Mouse (Mus musculus) monocyte, adult 5-6 weeks (primary cell): ENCODE data around the gene Ccnt1. TPM values are rescaled to one million over a fixed set of nuclear protein-coding genes. Genes with fewer than 3 reads are reported as not detected.
"Not testable (repeated sequence)": the region's sequence is repeated elsewhere in the genome, so short reads cannot be mapped to it uniquely, and the experiment has no call there.

ENCODE experiments used
- ATAC-seq: fragments of 153-309, 156-312 bp; replicated peaks from 2 replicates; pipeline ENCODE4 v1.8.0; 2017; ENCODE audit warnings: mild to moderate bottlenecking; ENCODE audit not compliant: low TSS enrichment, insufficient number of reproducible peaks, severe bottlenecking, poor library complexity, low FRiP score
- total RNA-seq: library from RNA; stranded (forward); fragments of 200-1000, 200-491, 200-594 nt; gene quantifications from 3 replicates; pipeline ENCODE4 v1.2.3, GENCODE M21; 2017

The Ccnt1 gene
- total RNA-seq, 1 experiment from 2014 or later, result 124 TPM

GRCm38 (mm10) chr15:98517380-98518355 lies 53.1 kb downstream of the Ccnt1 start:
- ATAC-seq, result peak; percentile 59

- ATAC-seq, result not testable (repeated sequence)
Observed at GRCm38 (mm10) chr15:98514845-98515244, 55.9 kb downstream of the Ccnt1 start.

GRCm38 (mm10) chr15:98514146-98514545 lies 56.6 kb downstream of the Ccnt1 start:
- ATAC-seq, result no peak

GRCm38 (mm10) chr15:98513676-98514075 lies 57.0 kb downstream of the Ccnt1 start:
- ATAC-seq, result not testable (repeated sequence)

- ATAC-seq, result peak; percentile 47
Observed at GRCm38 (mm10) chr15:98512799-98513321, 57.9 kb downstream of the Ccnt1 start.

DNA sequence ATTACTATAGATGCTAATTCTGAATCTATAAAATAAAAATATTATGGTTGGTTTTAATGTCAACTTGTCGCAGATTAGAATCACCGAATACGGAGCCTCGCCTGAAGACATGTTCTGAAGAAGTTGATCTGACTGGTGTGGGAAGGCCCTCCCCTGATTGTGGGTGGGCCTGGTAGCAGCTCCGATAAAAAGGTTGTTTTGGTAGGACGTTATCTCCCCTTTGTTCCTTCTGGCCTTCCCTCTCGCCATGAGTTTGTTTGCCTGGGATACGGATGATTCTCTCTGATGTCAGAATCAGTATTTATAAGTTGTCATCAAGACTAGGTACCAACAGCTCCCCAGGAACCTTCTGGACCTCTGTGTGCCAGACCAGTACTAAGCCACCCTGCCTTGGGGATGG lies 58.5 kb downstream of the Ccnt1 start:
- ATAC-seq, result no peak

DNA sequence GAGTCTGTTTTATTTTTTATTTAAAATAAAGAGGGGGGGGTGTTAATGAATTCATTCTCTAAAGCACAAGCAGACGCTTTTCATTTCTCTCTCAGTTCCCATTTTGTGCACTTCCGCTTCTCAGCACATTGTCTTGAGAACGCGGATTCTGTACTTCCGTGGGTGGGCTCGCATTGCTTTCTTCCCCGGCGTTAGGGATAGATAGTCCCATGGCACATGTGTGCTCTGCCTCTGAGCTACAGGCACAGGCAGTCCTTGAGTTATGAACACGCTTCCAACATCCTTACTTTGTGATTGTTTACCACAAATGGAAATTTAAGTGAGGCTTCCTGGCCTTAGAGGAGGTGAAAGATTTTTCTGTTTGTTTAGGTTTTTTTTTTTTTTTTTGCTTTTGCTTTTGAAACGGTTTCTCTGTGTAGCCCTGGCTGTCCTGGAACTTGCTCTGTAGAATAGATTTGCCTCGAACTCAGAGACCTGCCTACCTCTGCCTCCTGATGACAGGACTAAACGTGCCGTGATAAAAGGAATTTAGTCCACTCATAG lies 59.3 kb downstream of the Ccnt1 start:
- 0 out of 2 replicates have a peak, but pooled peaks have one; percentile 24 for ATAC-seq

DNA sequence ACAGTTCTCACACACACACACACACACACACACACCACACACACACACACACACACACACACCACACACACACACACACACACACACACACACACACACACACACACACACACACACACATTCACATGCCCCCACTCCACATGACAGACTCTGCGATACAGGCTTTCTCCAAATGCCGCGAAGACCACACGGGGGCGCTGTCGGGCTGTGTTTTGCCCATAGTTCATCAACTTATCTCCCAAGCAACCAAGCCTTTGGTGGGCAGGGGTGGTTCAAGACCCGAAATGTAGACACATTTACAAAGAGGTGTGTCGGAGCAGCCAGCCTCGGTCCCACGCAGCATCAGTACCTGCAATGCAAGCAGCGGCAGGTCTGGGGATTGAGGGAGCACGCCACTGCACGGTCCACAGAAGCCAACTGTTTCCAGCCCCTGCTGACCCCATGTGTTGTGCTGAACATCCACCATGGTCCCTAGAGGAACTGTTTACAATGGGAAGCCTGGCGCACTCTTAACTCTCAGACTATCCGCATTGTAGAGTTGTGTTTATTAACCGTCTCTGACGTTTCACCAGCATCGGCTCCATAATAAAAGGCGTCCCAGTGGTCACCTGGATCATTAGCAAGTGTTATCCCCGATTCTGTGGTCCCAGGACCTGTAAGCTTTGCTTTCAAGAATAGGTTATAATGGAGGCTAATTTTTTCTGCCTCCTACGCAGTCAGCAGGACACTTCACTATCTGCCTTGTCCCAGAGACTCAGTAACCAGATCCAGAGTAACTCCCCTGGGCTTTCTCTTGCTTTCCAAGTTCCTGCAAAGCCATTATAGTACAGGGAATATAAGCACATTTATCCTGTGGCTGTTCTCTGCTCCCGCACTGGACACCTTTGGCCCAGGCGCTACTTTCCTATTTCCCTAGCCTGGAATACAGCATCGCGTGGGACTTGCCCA lies 60.0 kb downstream of the Ccnt1 start:
- peak; percentile 60 for ATAC-seq

DNA sequence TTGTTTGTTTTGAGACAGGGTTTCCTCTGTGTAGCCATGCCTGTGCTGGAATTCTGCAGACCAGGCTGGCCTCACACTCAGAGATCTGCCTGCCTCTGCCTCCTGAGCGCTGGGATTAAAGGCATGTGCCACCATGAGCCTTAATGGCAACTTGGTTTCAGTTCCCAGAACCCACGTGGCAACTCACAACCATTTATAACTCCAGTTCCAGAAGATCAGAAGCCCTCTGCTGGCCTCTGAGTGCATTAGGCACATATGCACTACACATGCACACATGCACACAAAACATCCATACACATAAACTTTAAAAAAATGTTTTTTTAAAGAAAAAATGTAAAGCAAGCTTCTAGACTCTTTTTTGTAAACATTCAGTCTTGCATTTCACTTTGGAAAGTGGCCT lies 61.3 kb downstream of the Ccnt1 start:
- no peak for ATAC-seq

DNA sequence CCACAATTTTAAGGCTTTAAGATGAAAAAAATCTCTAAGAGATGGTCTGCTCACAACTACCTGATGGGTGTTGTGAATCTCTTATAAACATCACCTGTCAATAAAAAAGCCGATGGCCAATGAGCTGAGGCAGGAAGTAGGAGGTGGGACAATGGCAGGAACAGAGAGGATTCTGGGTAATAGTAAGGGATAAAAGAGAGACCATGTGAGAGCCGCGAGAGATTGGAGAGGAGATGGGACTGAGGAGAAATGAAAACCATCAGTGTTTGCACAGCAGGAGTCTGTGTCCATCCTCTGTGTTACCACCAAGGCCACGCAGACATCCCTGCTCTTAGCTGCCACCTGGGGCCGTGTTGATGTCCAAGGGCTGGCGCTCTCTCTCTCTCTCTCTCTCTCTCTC lies 63.4 kb downstream of the Ccnt1 start:
- ATAC-seq, result no peak

GRCm38 (mm10) chr15:98506253-98506957 lies 64.3 kb downstream of the Ccnt1 start:
- peak; percentile 88 for ATAC-seq

GRCm38 (mm10) chr15:98504514-98504913 lies 66.2 kb downstream of the Ccnt1 start:
- peak; percentile 38; the same call in 1 of the 2 replicates for ATAC-seq

DNA sequence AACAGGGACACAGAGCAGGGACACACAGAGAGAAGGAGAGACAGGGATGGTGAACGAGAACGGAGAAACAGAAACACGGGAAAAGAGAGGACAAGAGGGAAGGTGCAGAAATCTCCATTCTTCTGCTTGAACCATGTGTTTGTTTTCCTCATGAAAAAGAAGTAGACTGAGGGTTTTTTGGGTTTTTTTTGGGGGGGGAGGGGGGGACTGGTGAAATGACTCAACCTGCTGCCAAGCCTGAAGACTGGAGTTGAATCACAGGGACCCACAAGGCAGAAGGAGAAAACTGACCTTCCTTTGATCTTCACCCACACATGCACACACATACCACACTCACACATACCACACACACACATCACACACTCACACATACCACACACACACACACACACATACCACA lies 67.4 kb downstream of the Ccnt1 start:
- no peak for ATAC-seq

DNA sequence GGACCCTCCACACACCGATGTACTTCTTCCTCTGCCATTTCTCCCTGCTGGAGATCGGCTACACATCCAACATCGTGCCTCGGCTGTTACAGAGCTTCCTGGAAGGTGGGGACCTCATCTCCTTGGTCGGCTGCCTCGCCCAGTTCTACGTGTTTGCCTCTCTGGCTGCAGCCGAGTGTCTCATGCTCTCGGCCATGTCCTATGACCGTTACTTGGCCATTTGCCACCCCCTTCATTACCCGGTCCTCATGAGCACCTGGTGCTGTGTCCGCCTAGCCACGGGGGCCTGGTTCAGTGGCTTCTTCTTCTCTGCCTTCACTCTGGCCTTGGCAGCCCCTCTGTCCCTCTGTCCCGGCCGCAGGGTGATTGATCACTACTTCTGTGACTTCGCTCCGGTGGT lies 73.1 kb downstream of the Ccnt1 start:
- no peak for ATAC-seq

- no peak for ATAC-seq
Observed at GRCm38 (mm10) chr15:98492102-98492501, 78.6 kb downstream of the Ccnt1 start, which contains the start of gene Olfr279. Olfr279 (plus strand) TSS chr15:98492402.

GRCm38 (mm10) chr15:98491332-98491731 lies 79.4 kb downstream of the Ccnt1 start:
- ATAC-seq, result no peak
